Mouse (Mus musculus): ENCODE measurements around the gene Hdac7.

- no peak for TF ChIP-seq CTCF (IDR thresholded peaks at IDR 0.05; ENCODE audit: low read depth, low read length)
- TF ChIP-seq GATA1 (IDR thresholded peaks at IDR 0.05; ENCODE audit: borderline replicate concordance, low read length), result no peak
- no peak for TF ChIP-seq TAL1 (conservative IDR thresholded peaks at IDR 0.05; ENCODE audit: low read depth, low read length)
Measured at GRCm38 (mm10) chr15:97871055-97872030, 27.0 kb upstream of the Hdac7 start.
